Mouse (Mus musculus) liver, adult 2 months (tissue): ENCODE measurements around the gene Sema4a.

Experiments
- CTCF ChIP-seq: fragments of 200-500 bp; IDR thresholded peaks from 2 replicates; pipeline ENCODE4 v1.5.1; 2011; ENCODE audit warnings: low read depth, low read length, control low read depth
- POLR2A ChIP-seq: fragments of 200-500 bp; IDR thresholded peaks from 2 replicates; pipeline ENCODE4 v1.6.1; 2011; ENCODE audit warnings: low read length, control low read depth; ENCODE audit not compliant: insufficient read depth; ENCODE audit errors: extremely low read depth

GRCm38 (mm10) chr3:88454762-88455587 lies 6.0 kb downstream of the Sema4a start:
- TF ChIP-seq CTCF (no peak), POLR2A (0 out of 2 replicates have a peak, but pooled peaks have one; percentile 27)
